Mouse (Mus musculus): Measurements from ENCODE around the gene Dpep3.
"Not testable (repeated sequence)": the region's sequence is repeated elsewhere in the genome, so short reads cannot be mapped to it uniquely, and the experiment has no call there.

The Dpep3 gene

GRCm38 (mm10) chr8:105979325-105979724 is at the start of gene Dpep3:
Dpep3 (minus strand) TSS chr8:105979429.
- in situ Hi-C loops (cut with MboI; ENCODE audit: unreplicated experiment in 2 of 2) = loop anchor here (5.0 to 25.0 kb wide), 2 partner anchors 37 to 433 kb away; partner anchors contain the start of genes Lcat (in 1 of the 2) and Zfp90 (in 1 of the 2)

DNA sequence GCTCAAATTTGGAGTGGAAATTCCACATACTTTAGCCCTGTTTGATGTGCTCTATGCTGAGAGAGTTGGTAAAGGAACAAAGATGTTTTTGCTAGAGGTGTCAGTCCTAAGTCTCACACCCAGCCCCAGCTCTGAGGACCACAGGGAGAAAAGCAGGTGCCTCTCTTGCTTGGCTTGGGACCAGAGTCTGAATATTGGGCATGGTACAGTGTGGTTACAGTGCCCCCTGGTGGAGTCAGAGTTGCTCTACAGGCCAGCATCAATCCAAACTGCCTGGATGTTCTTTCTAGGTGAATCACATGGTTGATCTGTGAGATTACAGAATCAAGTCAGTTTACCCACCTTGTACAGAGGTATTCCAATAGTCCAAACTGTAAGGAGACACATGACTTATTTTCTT is 43.3 kb upstream of the Dpep3 start:
- in situ Hi-C loops (cut with MboI; ENCODE audit: unreplicated experiment in 2 of 2) = loop anchor here (5.0 kb wide), 3 partner anchors 35 to 310 kb away; partner anchors contain the start of gene Psmb10 (in 1 of the 2)

DNA sequence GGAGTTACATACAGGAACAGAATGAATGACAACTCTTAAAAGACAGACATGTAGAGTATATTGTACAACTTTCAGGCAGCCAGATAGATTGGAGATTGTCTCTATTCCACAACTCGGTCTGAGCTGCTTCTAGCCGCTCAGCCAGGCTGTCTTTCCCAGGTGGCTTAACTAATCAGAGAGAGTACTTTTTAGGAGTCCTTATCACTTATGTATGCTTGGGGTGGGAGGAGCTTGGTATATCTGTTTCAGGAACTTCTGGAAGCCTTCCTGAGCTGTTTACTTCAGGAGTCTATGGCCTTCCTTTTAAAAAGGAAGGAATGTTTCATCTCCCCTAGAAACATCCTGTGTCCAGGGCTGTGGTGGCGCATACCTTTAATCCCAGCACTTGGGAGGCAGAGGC is 38.8 kb upstream of the Dpep3 start:
- in situ Hi-C loops (cut with MboI; ENCODE audit: unreplicated experiment in 2 of 2) = loop anchor here in 1 of 2 experiments (5.0 kb wide), 1 partner anchor 126 kb away; the partner anchor contains the start of gene Nrn1l

DNA sequence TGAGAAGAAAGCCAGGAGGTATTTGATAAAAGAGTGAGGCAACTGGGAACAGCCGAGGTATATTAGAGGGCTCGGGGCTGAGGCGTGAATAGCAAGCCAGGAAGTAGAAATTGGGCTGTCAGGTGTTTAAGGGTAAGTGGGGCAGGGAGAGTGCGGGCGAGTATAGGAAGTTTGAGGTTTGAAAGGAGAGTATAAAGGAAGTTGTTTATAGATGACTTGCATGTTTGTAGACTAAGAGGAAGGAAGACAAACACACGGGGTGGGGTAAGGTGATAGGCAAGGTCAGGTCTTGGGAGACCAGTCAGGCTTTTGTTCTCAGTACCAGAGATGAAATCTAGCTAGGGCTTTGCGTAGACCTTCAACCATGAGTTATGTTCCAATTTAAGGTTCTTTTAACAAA is 37.9 kb upstream of the Dpep3 start:
- in situ Hi-C loops (cut with MboI; ENCODE audit: unreplicated experiment in 2 of 2) = loop anchor here in 1 of 2 experiments (5.0 kb wide), 1 partner anchor 125 kb away; the partner anchor contains the start of gene Nrn1l

- in situ Hi-C loops (cut with MboI; ENCODE audit: unreplicated experiment in 2 of 2) = loop anchor here in 1 of 2 experiments (5.0 kb wide), 1 partner anchor 124 kb away; the partner anchor contains the start of gene Nrn1l
Observed at GRCm38 (mm10) chr8:106016284-106016683, 37.1 kb upstream of the Dpep3 start.

GRCm38 (mm10) chr8:106012203-106012602 is 33.0 kb upstream of the Dpep3 start:
- in situ Hi-C loops (cut with MboI; ENCODE audit: unreplicated experiment in 2 of 2) = not testable (repeated sequence)

- in situ Hi-C loops (cut with MboI; ENCODE audit: unreplicated experiment in 2 of 2) = no loop called here
Observed at GRCm38 (mm10) chr8:106011643-106011986, 32.4 kb upstream of the Dpep3 start, which contains the start of gene Ddx28. Ddx28 (minus strand) TSS chr8:106011882.

DNA sequence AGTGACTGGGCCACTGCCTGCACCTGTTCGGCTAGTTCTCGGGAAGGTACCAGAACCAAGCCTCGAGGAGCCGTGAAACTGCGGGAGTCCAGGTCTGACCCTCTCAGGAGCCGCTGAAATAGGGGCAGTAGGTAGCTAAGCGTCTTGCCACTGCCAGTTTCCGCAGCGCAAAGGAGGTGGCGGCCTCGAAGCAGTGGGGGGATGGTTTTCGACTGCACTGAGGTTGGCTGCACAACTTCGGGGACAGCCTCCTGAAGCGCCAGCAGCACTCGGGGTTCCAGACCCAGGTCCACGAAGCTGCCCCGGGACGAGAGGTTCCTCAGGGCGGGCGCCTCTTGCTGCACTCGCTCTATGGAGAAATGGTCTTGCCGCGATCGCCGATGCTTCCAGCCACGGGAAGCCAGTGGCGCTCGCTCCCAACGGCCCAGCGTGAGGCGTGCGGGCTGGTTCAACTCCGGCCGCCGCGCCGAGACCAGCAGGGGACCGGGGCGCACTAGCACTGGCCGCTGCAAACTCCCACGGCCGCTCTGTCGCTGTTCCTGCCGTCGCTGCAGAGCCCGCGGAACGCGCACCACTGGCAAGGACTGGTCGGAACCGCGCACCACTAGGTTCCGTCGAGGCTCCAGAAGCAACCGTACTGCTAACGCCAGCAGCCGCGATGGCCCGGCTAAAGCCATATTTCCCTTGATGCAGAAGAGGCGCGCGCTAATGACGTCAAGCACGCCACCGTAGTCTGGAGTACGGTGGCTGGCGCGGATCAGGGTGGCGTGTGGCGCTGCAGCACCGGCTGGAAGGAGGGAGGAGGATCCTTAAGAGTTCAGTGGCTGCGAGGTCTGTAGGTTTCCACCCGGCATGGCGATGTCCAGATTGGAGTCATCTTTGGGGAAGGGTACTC is 31.8 kb upstream of the Dpep3 start:
- in situ Hi-C loops (cut with MboI; ENCODE audit: unreplicated experiment in 2 of 2) = no loop called here

- in situ Hi-C loops (cut with MboI; ENCODE audit: unreplicated experiment in 2 of 2) = not testable (repeated sequence)
Observed at GRCm38 (mm10) chr8:106007891-106008290, 28.7 kb upstream of the Dpep3 start.

DNA sequence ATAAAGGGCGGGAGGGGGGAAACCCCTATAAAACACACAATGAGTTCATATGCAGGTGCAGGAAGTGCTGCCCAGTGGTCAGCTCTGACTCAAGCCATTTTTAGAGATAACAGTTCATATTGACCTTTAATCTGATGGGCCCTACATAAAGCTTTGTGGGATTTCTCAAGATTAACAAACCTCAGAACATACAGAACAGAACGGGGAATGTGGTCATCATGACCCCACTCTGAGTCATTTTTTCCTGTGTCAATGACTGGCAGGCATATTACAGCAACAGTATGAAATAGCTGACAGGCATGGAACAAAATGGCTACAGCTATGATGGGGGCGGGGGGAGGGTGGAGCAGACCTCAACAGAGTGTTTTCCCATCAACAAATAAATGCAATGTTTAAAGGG is 27.9 kb upstream of the Dpep3 start:
- in situ Hi-C loops (cut with MboI; ENCODE audit: unreplicated experiment in 2 of 2) = no loop called here

GRCm38 (mm10) chr8:106006413-106006812 is 27.2 kb upstream of the Dpep3 start:
- in situ Hi-C loops (cut with MboI; ENCODE audit: unreplicated experiment in 2 of 2) = no loop called here

DNA sequence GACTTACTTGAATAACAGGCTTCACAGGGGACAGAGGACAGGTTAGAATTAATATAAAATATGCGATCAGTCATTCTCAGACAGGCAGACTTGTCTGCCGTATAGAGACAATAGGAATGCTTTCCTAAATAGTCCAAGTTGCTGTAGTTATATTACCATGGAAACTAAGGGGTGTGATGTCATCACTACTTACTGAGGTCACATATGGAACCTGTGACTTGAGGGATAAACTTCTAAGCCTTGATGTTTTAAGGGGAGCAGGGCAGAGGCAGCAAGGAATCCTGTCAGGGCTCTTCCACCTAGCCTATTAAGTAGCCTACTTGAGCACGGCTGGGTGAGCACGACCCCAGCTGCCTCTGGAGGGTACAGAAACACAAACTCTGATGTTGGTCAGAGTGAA is 26.6 kb upstream of the Dpep3 start, which contains the start of gene Dpep2nb:
Gene Dpep2nb (minus strand): TSS at position 101 of the 400 bp plus-strand sequence.
- in situ Hi-C loops (cut with MboI; ENCODE audit: unreplicated experiment in 2 of 2) = no loop called here

DNA sequence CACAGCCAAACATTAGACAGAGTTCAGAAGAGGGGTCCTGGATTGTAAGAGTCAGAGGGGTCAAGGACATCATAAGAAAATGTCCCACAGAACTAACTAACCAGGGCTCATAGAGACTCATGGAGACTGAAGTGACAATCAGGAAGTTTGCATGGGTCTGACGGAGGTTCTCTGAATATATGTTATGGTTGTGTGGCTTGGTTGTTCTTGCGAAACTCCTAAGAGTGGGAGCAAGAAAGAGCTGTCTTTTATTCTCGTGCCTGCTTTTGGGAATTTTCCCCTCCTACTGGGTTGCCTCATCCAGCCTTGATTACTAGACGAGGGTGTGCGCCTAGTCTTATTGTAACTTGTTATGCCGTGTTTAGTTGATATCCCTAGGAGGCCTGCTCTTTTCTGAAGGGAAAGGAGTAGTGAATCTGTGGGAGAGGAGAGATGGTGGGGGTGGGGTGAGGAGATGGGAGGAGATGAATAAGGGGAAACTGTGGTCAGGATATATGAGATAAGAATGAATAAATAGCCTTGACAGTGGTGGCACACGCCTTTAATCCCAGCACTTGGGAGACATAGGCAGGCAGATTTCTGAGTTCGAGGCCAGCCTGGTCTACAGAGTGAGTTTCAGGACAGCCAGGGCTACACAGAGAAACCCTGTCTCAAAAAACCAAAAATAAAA is 25.4 kb upstream of the Dpep3 start:
- in situ Hi-C loops (cut with MboI; ENCODE audit: unreplicated experiment in 2 of 2) = no loop called here

GRCm38 (mm10) chr8:106001908-106002307 is 22.7 kb upstream of the Dpep3 start:
- in situ Hi-C loops (cut with MboI; ENCODE audit: unreplicated experiment in 2 of 2) = no loop called here

- in situ Hi-C loops (cut with MboI; ENCODE audit: unreplicated experiment in 2 of 2) = loop anchor here in 1 of 2 experiments (25.0 kb wide), 1 partner anchor 413 kb away; the partner anchor contains the start of gene Zfp90
Observed at GRCm38 (mm10) chr8:105998971-105999370, 19.7 kb upstream of the Dpep3 start.

DNA sequence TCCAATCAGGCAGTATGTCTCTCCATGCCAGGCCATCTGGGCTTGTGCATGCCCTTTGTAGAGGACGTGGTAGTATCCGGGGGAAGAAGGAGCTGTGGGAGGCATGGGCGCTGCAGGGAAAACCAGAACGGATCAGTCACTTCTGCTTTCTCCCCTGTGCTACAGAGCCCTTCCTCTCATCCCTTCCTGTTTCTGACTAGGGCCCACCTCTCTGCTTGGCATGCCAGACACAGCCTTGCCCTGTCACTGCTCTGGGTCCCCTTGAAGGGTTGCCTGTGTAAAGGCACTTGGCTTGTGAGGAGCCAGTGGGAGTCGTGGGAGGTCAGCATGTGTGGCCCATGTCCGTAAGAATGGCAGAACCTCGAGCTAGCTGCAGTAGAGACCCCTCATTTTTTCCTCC is 17.1 kb upstream of the Dpep3 start:
- in situ Hi-C loops (cut with MboI; ENCODE audit: unreplicated experiment in 2 of 2) = loop anchor here in 1 of 2 experiments (25.0 kb wide), 1 partner anchor 416 kb away; the partner anchor contains the start of gene Zfp90

DNA sequence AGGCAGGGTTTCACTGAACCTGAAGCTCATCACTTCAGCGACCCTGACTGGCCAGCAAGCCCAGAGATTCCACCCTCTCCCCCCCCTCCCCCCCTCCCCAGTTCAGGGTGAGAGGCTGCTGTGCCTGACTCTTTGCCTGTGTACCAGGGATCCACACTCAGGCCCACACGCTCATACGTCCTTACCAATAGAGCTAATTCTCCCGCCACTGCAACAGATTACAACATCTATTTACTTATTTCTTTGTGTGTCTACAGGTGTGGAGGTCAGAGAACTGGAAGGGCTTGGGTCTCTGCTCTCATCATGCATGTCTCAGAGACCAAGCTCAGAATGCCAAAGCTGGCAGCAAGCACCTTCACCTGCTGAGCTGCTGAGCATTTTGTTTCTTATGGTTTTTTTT is 14.0 kb upstream of the Dpep3 start:
- in situ Hi-C loops (cut with MboI; ENCODE audit: unreplicated experiment in 2 of 2) = loop anchor here in 1 of 2 experiments (5.0 to 25.0 kb wide), 4 partner anchors 34 to 419 kb away; partner anchors contain the start of gene Zfp90

- in situ Hi-C loops (cut with MboI; ENCODE audit: unreplicated experiment in 2 of 2) = loop anchor here in 1 of 2 experiments (5.0 to 25.0 kb wide), 4 partner anchors 35 to 420 kb away; partner anchors contain the start of gene Zfp90
Observed at GRCm38 (mm10) chr8:105992499-105992898, 13.3 kb upstream of the Dpep3 start.

DNA sequence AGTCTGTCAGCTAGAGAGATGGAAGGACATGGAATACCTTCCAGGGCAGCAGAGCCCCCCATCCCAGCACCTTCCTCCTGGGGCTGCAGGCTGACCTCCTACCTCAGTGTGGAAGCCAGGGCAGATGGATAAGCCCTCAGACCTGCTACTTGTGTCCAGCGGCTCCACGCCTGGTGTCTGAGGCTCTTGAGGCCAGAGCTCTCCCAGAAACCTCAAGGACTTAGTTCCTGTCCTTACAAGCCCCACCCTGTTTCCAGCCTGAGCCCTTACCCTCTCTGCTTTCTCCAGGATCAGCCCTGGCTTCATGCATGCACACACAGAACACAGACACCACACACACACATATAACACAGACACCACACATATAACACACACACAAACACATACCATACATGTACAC is 12.3 kb upstream of the Dpep3 start:
- in situ Hi-C loops (cut with MboI; ENCODE audit: unreplicated experiment in 2 of 2) = loop anchor here in 1 of 2 experiments (5.0 to 25.0 kb wide), 4 partner anchors 36 to 421 kb away; partner anchors contain the start of gene Zfp90

DNA sequence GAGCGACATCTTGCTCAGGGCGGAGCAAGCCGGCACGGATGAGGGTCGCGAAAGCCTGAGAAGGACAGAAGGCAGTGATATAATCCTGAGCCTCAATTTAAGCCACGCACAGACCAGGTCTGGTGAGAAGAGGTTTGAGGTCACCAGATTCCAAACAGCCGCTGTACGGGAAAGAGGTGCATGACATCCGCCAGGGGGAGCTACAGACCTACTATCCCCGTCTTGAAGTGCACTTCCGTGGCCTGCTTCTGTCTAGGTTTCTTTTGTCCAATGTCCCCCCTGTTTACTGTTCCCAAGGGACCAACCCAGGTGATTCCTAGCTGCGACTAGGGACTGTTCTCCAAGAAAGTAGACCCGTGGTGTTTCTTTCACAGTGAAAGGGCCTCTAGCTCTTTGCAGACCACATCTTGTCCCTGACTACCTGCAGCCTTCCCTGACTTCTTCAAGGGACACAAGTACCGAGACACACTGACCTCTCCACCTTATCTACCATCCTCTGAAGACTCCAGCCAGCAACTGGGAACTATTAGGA is 11.7 kb upstream of the Dpep3 start, which contains the start of gene Dus2:
Gene Dus2 (plus strand): TSS at position 482 of the 532 bp plus-strand sequence.
- in situ Hi-C loops (cut with MboI; ENCODE audit: unreplicated experiment in 2 of 2) = loop anchor here in 1 of 2 experiments (5.0 to 25.0 kb wide), 4 partner anchors 36 to 421 kb away; partner anchors contain the start of gene Zfp90
